Mouse (Mus musculus) frontal cortex, adult 2 months (tissue): ENCODE data around the gene Unc119. TPM values are rescaled to one million over a fixed set of nuclear protein-coding genes. Genes with fewer than 3 reads are reported as not detected.

Experiments used
- DNase-seq, 2 experiments: peaks; one replicate each; pipeline ENCODE4 v3.0.0; 2022; ENCODE audit warnings: low spot score in 1 of 2; ENCODE audit errors: extremely low spot score in 1 of 2
- polyA plus RNA-seq: library from polyadenylated mRNA; depleted of rRNA; stranded (reverse); fragments of >200 nt; gene quantifications from 2 replicates; pipeline ENCODE4 v1.2.3, GENCODE M21; 2012

The Unc119 gene
- polyA plus RNA-seq, 1 experiment = 69.3 TPM

GRCm38 (mm10) chr11:78341702-78342101, 1.6 kb upstream of the Unc119 start:
- no peak for DNase-seq

- no peak for DNase-seq
Observed at GRCm38 (mm10) chr11:78344328-78344889, 1.1 kb downstream of the Unc119 start.

- no peak for DNase-seq
Observed at GRCm38 (mm10) chr11:78344890-78345715, 1.8 kb downstream of the Unc119 start.

DNA sequence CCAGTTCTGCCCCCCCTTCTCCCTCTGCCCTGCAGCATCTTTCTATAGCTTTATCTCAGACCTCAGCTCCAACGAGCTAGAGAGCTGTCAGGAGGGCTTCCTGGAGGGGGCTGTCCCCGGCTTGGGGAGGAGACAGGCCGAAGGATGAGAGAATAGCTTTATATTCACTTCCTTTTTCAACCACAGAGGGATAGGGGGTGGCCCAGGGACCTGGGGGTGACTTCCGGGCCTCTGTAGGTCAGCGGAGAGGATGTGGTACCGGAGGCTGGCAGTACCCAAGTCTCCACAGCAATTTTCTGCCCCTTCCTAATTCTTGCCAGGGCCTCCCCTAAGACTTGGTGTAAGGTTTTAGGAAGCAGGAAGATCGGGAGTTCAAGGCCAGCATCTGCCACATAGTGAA, 2.5 kb downstream of the Unc119 start:
- DNase-seq = no peak

GRCm38 (mm10) chr11:78346326-78347069, 3.2 kb downstream of the Unc119 start:
- no peak for DNase-seq

DNA sequence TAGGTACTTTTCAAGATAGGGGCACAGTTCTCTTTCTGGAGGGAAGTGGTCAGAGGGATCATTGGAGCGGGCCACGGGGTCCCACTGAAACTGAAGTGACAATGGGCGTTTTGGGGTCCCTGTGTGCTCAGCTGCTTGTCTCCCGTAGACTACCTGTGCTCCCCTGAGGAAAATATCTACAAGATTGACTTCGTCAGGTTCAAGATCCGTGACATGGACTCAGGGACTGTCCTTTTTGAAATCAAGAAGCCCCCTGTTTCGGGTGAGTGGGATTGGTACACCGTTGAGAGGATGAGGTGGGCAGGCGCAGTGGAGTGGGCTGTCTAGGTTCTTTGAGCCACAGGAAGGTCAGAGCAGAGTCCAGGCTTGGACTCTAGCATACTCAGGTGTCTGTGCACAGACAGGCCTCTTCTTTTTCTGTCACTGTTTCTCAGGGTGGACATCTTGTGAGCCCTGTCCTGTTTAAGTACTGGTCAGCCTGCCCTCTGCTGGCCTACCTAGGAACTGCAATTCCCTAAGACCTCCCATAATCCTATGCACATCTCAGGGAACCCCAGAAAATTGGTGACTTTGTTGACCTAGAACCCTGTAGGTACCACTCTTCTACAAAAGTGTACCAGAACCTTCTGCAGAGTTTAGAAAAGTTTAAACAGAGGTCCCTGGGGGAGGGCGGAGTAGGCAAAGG, 3.9 kb downstream of the Unc119 start:
- peak in 1 of 2 experiments; percentile 80 for DNase-seq

GRCm38 (mm10) chr11:78347908-78348307, 4.6 kb downstream of the Unc119 start:
- DNase-seq = no peak

- DNase-seq = no peak
Observed at GRCm38 (mm10) chr11:78348474-78348873, 5.2 kb downstream of the Unc119 start.

DNA sequence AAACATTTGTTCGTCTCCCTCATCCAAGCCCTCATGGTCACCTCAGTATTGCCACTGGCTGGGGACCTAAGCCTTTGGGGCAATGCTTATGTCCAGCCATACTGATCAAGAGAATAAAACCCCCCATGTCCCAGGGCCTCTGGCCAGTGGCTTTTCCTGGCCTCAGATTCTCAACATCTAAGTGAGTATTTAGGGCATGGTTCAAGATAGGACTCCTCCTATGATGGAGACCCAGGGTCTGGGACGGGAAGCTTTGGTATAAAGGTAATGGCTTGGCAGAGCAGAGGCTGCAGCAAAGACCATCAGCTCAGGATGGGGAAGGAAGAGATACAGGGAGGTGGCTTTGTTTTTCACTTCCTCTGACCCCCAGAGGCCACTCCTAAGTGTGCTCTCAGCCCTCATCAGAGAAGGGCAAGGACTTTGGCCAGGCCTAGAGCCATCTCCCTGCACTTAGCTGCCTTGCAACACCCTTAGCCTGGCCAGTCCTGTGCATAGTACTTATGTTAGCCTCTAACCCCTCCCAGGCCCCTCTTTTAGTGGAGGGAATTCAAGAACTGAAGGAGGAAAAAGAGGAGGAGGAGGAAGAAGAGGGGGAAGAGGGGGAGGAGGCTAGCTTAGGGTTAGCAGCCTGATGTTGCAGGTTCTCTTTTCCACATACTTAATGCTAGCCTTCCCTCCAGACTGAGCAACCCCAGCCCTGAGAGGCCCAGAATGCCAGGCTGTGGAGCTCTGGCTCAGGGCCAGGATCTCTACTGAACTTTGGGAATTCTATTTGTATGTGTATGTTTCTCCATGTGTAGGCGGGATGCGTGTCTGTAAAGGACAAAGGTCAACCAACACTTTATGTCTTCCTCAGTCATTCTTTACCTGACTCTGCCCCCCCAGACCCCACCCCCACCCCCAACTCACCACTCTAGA, 6.4 kb downstream of the Unc119 start:
- DNase-seq = no peak

DNA sequence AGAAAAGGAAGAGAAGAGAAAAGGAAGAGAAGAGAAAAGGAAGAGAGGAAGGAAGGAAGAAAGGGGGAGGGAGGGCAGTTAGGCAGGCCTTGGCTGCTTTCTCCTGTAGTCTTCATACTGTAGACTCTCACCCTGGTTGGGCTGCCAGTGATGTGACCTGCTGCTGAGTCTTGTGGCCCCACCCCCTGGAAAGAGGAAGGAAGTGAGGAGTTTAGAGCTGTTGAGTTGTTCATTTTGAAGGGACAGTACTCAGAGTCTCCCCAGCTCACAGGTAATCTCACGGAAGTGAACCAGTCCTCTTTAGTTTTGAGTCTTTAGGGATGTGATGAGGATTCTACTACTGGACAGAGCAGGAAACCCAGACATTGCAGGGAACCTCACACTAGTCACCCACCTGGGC, 9.8 kb downstream of the Unc119 start:
- DNase-seq = no peak

- no peak for DNase-seq
Observed at GRCm38 (mm10) chr11:78354905-78355304, 11.6 kb downstream of the Unc119 start.

DNA sequence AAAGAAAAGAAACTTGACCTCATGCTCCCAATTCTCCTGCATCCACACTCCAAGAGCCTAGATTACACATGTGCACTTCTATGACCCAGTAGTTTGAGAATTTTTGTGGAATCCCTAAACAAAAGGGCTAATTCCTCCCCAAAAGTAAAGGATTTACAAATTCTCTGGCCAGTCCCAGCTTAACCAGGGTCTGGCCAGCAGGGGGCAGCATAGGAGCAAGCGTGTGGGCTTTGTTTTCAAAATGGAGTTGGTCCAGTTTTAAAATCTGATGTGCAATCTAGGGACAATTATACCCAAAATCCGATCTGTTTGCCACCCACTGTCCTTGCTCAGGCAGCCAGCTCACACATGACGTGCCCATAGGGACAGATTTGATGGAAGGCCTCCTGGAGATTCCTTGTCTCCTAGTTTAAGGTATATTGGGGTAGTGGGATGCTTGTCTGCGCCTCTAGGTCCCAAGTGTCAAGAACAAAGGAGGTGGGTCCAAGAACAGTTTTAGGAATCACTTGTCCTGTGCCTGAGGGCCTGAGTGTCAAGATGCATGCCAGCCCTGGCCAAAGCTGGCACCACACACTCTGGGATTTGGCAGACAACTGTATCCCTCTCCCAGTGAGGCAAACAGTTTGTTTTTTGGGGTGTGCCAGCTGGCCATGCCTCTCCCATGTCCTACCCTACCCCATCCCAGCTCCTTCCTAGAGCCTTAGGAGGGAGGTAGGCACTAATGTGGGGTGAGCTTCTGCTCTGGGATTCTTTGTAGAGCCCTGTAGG, 12.4 kb downstream of the Unc119 start:
- peak in 1 of 2 experiments; percentile 79 for DNase-seq

DNA sequence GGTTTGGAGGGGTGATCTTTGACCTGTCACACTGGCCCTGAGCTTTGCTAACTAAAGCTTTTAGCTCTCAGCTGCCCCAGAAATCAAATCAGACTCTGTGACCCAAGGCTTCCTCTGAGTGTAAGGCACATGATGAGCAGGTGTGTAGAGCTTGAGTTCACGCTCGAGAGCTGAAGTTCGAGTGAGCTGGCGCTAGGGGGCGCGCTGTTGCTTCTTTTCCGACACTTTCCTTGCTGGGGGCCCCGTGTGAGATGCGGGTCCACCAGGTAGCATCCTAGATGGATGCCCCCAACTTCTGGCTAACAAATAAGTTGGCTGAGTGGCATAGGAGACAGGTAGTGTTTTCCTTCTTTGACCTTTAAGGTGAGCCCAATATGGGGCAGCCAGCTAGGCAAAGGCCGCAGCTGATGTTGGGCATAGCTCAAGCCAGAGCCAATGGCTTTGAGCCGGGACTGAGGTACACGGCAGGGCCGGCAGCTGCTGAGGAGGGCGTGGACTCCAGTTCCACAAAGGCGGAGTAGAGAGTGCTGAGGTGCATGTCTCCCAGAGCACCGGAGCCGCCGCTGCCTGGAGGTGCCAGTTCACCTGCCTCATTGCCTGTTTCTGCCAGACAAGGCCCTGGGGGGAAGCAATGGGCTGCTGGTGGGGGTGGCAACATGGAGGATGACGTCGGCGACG, 15.2 kb downstream of the Unc119 start:
- DNase-seq = peak in 1 of 2 experiments; percentile 48

- DNase-seq = peak in 1 of 2 experiments; percentile 84
Observed at GRCm38 (mm10) chr11:78360125-78360788, 17.0 kb downstream of the Unc119 start.

GRCm38 (mm10) chr11:78360789-78361131, 17.5 kb downstream of the Unc119 start:
- DNase-seq = no peak

DNA sequence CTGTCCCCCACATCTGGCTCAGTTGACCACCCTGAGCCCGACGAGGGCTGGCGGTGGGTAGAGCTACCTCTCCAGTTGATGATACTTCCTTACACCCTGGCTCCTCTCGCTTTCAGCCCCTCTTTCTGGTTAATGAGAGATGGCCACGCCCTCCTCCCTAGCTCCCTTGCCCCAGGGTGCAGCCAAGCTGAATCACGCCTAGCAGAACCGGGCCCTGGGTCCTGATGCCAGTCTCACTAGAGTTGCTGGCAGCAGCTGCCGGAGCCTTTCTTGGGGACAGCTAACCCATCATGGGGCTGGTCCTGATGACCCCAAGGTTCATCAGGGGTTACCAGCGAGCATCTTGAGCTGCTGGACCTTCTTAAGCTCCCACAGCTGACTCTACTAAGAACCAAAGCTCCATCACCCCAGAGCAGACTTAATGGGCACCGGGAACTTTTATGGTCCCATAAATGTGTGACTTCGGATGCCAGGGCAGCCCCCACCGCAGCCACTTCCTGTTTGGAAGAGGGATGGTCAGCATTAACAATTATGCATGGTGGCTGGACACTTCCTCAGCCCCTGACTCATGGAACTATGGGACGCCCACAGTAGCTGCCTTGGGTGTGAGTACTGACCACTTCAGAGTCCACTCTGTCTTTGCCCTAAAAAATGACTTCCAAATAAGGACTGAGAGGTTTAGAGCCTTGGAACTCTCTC, 20.2 kb downstream of the Unc119 start:
- no peak for DNase-seq

DNA sequence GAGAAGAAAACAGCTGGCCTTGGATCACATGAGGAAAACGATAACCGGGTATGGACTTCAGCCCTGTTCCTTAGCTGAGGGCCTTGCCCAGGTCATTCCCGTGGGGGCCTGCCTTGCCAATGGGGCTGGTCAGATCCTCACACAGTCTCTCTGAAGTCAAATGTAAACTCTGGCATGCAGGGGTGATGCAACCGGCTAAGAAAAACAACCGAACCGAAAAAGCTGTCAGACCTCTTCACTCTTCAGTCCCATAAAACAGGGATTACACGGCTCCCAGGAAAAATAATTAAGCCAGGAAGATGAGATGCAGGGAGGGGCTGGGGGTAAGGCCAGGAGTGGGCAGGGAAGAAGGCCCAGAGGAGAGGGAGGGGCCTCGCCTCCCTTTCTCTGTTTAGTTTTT, 20.8 kb downstream of the Unc119 start:
- DNase-seq = no peak
